Mouse (Mus musculus): Measurements from ENCODE around the gene Gm42791. TPM values are rescaled to one million over a fixed set of nuclear protein-coding genes. Genes with fewer than 3 reads are reported as not detected.
A peak's percentile ranks its signal among the peaks of the same experiment; 100 is the strongest.

The Gm42791 gene
- total and polyA plus RNA-seq, 3 experiments: 0.42 to 1.3 TPM; not detected in 1

- dilution Hi-C loops (cut with MboI; ENCODE audit: extremely low pct_ligation_motif_present, extremely low pct_unique_long_range_greater_than_20kb, low sequenced_read_pairs): no loop called here
- H3K4me2 ChIP-seq (ENCODE audit: insufficient read depth, low read depth, poor library complexity, severe bottlenecking): no peak overlapping the region
Measured at GRCm38 (mm10) chr5:149028394-149028793, 33.4 kb upstream of the Gm42791 start.

DNA sequence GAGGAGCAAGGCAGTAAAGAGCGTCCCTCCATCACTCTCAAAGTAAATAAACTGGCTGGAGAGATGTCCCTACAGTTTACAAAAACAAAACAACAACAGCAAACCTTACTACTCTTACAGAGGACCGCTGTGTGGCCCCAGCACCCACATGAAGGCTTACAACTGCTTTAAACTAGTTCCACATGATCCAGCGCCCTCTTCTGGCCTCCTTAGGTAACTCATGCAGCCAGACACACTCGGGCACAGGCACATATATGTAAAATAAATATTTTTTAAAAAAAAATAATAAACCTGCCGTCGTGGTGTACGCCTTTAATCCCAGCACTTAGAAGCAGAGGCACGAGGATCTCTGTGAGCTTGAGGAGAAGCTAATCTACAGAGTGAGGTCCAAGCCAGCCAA lies 32.4 kb upstream of the Gm42791 start:
- in situ Hi-C loops (cut with MboI; ENCODE audit: low pct_ligation_motif_present, low pct_unique_long_range_greater_than_20kb, low sequenced_read_pairs): no loop called here
- H3K9me3 ChIP-seq (replicated peaks; ENCODE audit: low read length): peaks cover 6% of the 10 kb centered on the region
- peaks cover 8 to 18% of the 10 kb centered on the region in 2 experiments; a peak in 3 of 4 replicates for H3K4me1 ChIP-seq (ENCODE audit: control insufficient read depth in 1 of 2, insufficient read depth in 2 of 2)
- H3K4me2 ChIP-seq (ENCODE audit: insufficient read depth, low read depth, poor library complexity, severe bottlenecking): no peak overlapping the region
- H3K27ac ChIP-seq (ENCODE audit: insufficient read depth, low read depth): no peak overlapping the region
- no peaks in the 10 kb centered on the region for H3K36me3 ChIP-seq (replicated peaks in 1 of 2; ENCODE audit: control insufficient read depth in 1 of 2, insufficient read depth in 1 of 2, low read length in 1 of 2)
- DNase-seq (ENCODE audit: extremely low read depth): no peak
- H3K9ac ChIP-seq (ENCODE audit: insufficient read depth, low read depth): no peak overlapping the region
- dilution Hi-C loops (cut with MboI; ENCODE audit: extremely low pct_ligation_motif_present, extremely low pct_unique_long_range_greater_than_20kb, low sequenced_read_pairs): no loop called here
- no peak overlapping the region for H3K4me3 ChIP-seq (replicated peaks in 1 of 3; ENCODE audit: low read depth in 2 of 3, low read length in 2 of 3, poor library complexity in 1 of 3)
- no peaks in the 10 kb centered on the region for H3K27me3 ChIP-seq (replicated peaks)
- no peaks in the 10 kb centered on the region for H3K79me2 ChIP-seq (replicated peaks; ENCODE audit: control insufficient read depth, extremely low read depth, insufficient read depth, poor library complexity, severe bottlenecking)
- no peak for TF ChIP-seq USF1 (IDR thresholded peaks at IDR 0.05; ENCODE audit: low read depth, low read length)
- 0 out of 2 replicates have a peak, but pooled peaks have one; percentile 6 for TF ChIP-seq SMC3 (IDR thresholded peaks at IDR 0.05; ENCODE audit: low read depth, low read length)
- no peak for TF ChIP-seq POLR2A (IDR thresholded peaks at IDR 0.05; ENCODE audit: low read depth, low read length)
- TF ChIP-seq CTCF (conservative IDR thresholded peaks at IDR 0.05 in 1 of 2, IDR thresholded peaks at IDR 0.05 in 1 of 2; ENCODE audit: low read depth in 2 of 2, low read length in 2 of 2): peak in 1 of 2 experiments; percentile 24; a peak in 2 of 4 replicates

More at GRCm38 (mm10) chr5:149028394-149028793, 33.4 kb upstream of the Gm42791 start:
- H3K27ac ChIP-seq (ENCODE audit: insufficient read depth, low read depth): no peak overlapping the region
- H3K4me1 ChIP-seq (ENCODE audit: control insufficient read depth in 1 of 2, insufficient read depth in 2 of 2): peaks cover 8 to 18% of the 10 kb centered on the region in 2 experiments; a peak in 3 of 4 replicates
- no peaks in the 10 kb centered on the region for H3K27me3 ChIP-seq (replicated peaks)
- H3K79me2 ChIP-seq (replicated peaks; ENCODE audit: control insufficient read depth, extremely low read depth, insufficient read depth, poor library complexity, severe bottlenecking): no peaks in the 10 kb centered on the region
- no peak overlapping the region for H3K9ac ChIP-seq (ENCODE audit: insufficient read depth, low read depth)
- in situ Hi-C loops (cut with MboI; ENCODE audit: low pct_ligation_motif_present, low pct_unique_long_range_greater_than_20kb, low sequenced_read_pairs): no loop called here
- H3K4me3 ChIP-seq (replicated peaks in 1 of 3; ENCODE audit: low read depth in 2 of 3, low read length in 2 of 3, poor library complexity in 1 of 3): no peak overlapping the region
- no peak for DNase-seq (ENCODE audit: extremely low read depth)
- no peaks in the 10 kb centered on the region for H3K36me3 ChIP-seq (replicated peaks in 1 of 2; ENCODE audit: control insufficient read depth in 1 of 2, insufficient read depth in 1 of 2, low read length in 1 of 2)
- H3K9me3 ChIP-seq (replicated peaks; ENCODE audit: low read length): peaks cover 6% of the 10 kb centered on the region
- TF ChIP-seq ETS1 (conservative IDR thresholded peaks at IDR 0.05; ENCODE audit: low read depth, low read length) (no peak), ZNF384 (IDR thresholded peaks at IDR 0.05; ENCODE audit: low read depth, low read length) (no peak)

DNA sequence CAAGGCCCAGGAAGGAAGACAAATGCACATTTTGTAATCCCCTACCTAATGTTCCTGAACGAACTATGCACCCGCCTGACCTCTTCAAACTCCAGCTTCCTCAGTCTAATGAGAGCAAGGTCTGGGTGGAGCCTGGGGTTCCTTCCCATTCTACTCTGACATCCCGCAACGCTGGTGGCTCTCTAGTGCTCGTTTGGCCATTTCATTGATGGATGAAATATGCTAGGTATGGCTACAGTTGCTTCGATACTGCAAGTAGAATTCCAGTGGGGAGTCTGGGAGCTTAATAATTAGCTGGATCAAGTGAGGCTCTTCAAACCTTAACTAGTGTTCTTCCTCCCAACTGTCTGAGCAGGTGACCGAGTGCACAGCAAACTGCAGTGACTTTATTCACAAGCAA lies 26.2 kb upstream of the Gm42791 start:
- DNase-seq (ENCODE audit: extremely low read depth): no peak
- Histone ChIP-seq H3K36me3 (replicated peaks in 1 of 2; ENCODE audit: control insufficient read depth in 1 of 2, insufficient read depth in 1 of 2, low read length in 1 of 2) (no peaks in the 10 kb centered on the region), H3K27me3 (replicated peaks) (no peaks in the 10 kb centered on the region), H3K4me3 (replicated peaks in 1 of 3; ENCODE audit: low read depth in 2 of 3, low read length in 2 of 3, poor library complexity in 1 of 3) (no peak overlapping the region), H3K4me1 (ENCODE audit: control insufficient read depth in 1 of 2, insufficient read depth in 2 of 2) (peaks cover 10 to 20% of the 10 kb centered on the region in 2 experiments), H3K27ac (ENCODE audit: insufficient read depth, low read depth) (no peak overlapping the region), H3K4me2 (ENCODE audit: insufficient read depth, low read depth, poor library complexity, severe bottlenecking) (no peak overlapping the region), H3K79me2 (replicated peaks; ENCODE audit: control insufficient read depth, extremely low read depth, insufficient read depth, poor library complexity, severe bottlenecking) (no peaks in the 10 kb centered on the region), H3K9me3 (replicated peaks; ENCODE audit: low read length) (no peaks in the 10 kb centered on the region), H3K9ac (ENCODE audit: insufficient read depth, low read depth) (no peak overlapping the region)
- dilution Hi-C loops (cut with MboI; ENCODE audit: extremely low pct_ligation_motif_present, extremely low pct_unique_long_range_greater_than_20kb, low sequenced_read_pairs) (no loop called here), in situ Hi-C loops (cut with MboI; ENCODE audit: low pct_ligation_motif_present, low pct_unique_long_range_greater_than_20kb, low sequenced_read_pairs) (no loop called here)
- TF ChIP-seq ZC3H11A (IDR thresholded peaks at IDR 0.05; ENCODE audit: low read depth, low read length): no peak
- TF ChIP-seq ZMIZ1 (IDR thresholded peaks at IDR 0.05; ENCODE audit: low read depth, low read length): no peak
- TF ChIP-seq MAX (IDR thresholded peaks at IDR 0.05; ENCODE audit: low read length): no peak
- no peak for TF ChIP-seq MAFK (IDR thresholded peaks at IDR 0.05; ENCODE audit: insufficient replicate concordance, low read length)
- TF ChIP-seq E2F4 (IDR thresholded peaks at IDR 0.05; ENCODE audit: insufficient replicate concordance, low read depth, low read length): no peak
- TF ChIP-seq NRF1 (IDR thresholded peaks at IDR 0.05; ENCODE audit: low read depth, low read length): no peak
- no peak for TF ChIP-seq POLR2AphosphoS2 (IDR thresholded peaks at IDR 0.05; ENCODE audit: low read depth, low read length)
- TF ChIP-seq HCFC1 (IDR thresholded peaks at IDR 0.05; ENCODE audit: low read depth, low read length): no peak
- no peak for TF ChIP-seq ZKSCAN1 (IDR thresholded peaks at IDR 0.05; ENCODE audit: borderline replicate concordance, low read depth, low read length)
- no peak for TF ChIP-seq UBTF (IDR thresholded peaks at IDR 0.05; ENCODE audit: low read depth, low read length)
- TF ChIP-seq MYC (IDR thresholded peaks at IDR 0.05; ENCODE audit: low read depth, low read length): no peak
- no peak for TF ChIP-seq MAZ (IDR thresholded peaks at IDR 0.05; ENCODE audit: low read depth, low read length)
- TF ChIP-seq CHD2 (IDR thresholded peaks at IDR 0.05; ENCODE audit: low read length): no peak
